Mouse (Mus musculus) erythroid progenitor cell, adult 5-6 weeks (primary cell): ENCODE measurements around the gene Nme9. TPM values are rescaled to one million over a fixed set of nuclear protein-coding genes. Genes with fewer than 3 reads are reported as not detected.

ENCODE experiments used
- ATAC-seq: replicated peaks from 2 replicates; pipeline ENCODE4 v1.8.0; 2016; ENCODE audit warnings: moderate number of reproducible peaks, mild to moderate bottlenecking, moderate TSS enrichment, inconsistent platforms; ENCODE audit not compliant: poor library complexity, low FRiP score, severe bottlenecking
- total RNA-seq, 2 experiments: library from RNA; stranded (forward) in 1 of 2; stranded (reverse) in 1 of 2; fragments of 150-400 nt in 1 of 2; fragments of 186-747, 209-891 nt in 1 of 2; gene quantifications; 2 replicates each; pipeline versions ENCODE4 v1.2.3 to v1.2.4; 2015 to 2017; ENCODE audit warnings: low replicate concordance in 2 of 2

The Nme9 gene
- total RNA-seq (2015; ENCODE audit: low replicate concordance) (not detected in 2 replicates), total RNA-seq (2017; ENCODE audit: low replicate concordance) (1.2 TPM in 1 of 2 replicates, not detected in the other)

DNA sequence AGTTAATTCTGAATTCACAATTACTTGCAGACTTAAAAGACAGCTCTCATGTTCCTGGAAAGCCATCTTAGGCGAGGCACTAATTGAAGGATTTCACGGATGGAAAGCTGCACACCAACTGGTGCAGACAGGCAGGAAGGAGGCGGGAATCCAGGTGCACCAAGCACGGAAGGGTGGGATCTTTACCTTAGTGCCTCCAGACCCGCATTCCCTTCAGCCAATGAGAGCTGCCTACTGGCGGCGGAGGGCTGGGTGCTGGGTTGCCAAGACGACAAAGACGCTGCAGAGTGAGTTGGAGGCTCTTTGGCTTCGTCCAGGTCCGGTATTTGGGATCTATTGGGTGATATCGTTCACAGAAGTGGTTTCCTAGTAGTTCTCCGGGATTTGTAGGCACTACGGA is at the start of gene Nme9:
Gene Nme9, plus strand, starts transcription at position 315 of the 400 bp plus-strand sequence.
- ATAC-seq = no peak

- ATAC-seq = no peak
These were observed 42.0 kb upstream of the Nme9 start for GRCm38 (mm10) chr9:99409280-99409679.

DNA sequence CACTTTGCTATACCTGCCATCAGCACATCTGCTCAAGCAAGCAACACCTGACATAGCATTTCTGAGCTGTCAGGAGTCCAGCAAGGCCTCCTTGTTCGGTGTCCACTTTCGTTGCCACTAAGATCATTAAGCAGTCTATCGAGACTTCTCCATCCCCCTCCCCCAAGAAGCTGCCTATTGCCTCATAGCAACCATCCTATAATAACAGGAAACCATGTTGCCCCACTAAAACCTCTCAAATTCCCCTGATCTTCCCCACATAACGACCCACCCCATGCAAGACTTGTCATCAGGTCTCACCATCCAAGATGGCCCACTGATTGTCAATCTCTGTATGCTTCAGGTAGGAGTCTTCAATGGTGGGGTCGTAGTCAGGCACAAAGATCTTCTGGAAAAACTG is 40.2 kb upstream of the Nme9 start:
- ATAC-seq = no peak

DNA sequence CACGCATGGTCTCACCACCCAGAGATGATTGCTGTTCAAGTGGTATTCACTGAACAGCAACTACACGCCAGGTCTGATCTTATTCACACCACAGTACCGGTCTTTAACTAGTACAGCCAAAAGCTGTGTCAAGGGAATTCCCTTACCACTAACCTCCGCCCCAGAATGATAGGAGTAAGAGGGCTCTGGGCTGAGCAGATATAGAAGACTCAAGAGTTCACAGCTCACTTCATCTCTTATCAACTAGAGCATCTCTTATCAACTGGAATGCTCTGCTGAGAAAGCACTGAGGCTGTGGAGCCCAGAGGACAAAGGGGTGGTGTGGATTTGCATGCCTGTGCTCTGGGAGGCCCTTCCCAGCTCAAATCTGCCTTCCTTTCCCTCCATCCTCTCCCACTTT is 39.5 kb upstream of the Nme9 start:
- ATAC-seq = no peak

DNA sequence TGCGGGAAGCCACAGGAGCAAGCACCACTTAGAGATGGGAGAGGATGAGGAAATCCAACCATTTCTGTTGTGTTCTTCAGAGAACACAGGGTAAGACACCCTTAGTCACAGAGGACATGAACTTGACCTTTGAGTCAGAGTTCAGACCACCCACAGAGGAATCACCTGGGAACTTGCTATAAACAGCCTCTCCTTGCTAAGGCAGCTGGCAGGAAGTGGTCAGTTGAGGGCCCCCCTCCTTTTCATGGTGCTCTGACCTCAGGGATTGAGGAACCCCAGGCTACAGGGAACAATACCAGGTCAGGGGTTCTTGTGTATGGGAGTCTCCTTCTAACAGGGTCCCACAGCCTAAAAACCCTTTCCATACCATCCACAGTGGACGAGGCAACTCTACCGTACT is 34.5 kb upstream of the Nme9 start:
- ATAC-seq = no peak

DNA sequence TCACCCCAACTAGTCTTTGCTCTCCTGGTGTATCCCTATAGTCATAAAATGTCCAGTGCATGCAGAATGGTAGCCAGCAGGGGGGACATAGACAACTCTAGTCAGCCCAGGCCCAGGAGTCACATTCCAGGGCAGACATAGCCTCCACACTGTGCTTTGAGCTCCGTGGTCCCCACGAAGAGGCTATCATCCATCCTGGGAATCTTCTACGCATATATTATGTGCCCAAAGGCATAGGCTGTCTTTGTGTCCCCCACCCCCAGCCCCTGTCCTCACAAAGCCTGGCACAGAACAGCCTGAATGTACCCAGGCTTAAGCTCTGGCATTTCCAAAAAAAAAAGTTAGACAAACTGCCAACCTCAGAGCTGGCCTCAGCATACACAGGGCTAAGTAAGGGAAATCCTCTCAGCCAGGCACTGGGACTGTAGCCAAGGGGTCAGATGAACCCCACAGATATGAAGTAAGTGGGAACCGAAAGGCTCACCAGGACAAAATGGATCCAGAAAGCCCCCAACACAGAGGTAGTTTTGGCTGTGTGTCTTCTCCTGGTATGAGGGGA is 33.9 kb upstream of the Nme9 start:
- no peak for ATAC-seq

GRCm38 (mm10) chr9:99418377-99418776 is 32.9 kb upstream of the Nme9 start:
- ATAC-seq = no peak

DNA sequence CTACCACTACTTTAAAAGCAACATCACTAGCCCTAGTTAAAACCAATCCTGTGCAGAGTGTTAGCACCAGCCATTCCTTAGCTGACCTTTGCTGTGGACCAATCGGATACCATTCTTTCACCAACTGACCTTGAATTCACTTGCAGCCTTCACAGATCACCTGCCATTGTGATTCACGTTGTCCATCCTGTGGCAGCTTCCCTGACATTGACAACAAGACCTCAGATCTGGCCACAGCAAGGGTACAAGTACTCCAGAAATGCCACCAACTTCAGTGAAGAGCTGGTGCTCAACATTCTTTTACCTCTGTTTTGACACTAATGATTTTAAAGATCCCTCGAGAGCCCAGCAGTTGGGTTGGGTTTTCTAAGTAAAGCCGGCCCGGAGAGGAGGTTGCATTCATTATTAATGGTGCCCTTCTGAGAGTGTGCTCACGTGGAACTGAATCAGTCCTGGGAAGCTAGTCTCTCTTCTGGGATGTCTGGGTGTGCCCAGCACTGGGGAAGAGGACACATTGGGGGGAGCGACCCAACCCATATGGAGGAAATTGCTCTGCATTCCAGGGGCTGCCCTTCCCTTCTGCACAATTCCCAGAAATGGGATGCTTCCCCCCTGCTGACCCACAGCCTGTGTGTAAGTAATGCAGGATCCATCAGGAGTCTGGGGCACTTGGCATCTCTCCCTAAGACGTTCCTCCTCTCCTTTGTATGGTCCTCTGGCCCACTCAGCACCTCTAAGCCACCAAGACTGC is 31.1 kb upstream of the Nme9 start:
- no peak for ATAC-seq

- ATAC-seq = no peak
These were observed 29.4 kb upstream of the Nme9 start for GRCm38 (mm10) chr9:99421914-99422313.

- ATAC-seq = no peak
These were observed 27.3 kb upstream of the Nme9 start for GRCm38 (mm10) chr9:99423692-99424573.

DNA sequence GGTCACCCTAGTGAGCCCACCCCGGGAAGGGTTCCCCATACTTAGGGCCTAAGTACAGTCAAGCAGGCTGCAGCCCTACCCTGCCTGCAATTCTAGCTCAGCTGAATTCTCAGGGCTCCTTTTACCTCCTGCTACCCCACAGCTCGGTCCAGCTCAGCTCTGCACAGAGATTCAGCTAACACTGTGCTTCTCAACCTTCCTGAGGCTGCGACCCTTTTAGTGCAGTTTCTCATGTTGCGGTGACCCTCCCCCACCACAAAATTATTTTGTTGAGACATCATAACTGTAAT is 26.8 kb upstream of the Nme9 start:
- no peak for ATAC-seq

GRCm38 (mm10) chr9:99425262-99425661 is 26.0 kb upstream of the Nme9 start:
- no peak for ATAC-seq

DNA sequence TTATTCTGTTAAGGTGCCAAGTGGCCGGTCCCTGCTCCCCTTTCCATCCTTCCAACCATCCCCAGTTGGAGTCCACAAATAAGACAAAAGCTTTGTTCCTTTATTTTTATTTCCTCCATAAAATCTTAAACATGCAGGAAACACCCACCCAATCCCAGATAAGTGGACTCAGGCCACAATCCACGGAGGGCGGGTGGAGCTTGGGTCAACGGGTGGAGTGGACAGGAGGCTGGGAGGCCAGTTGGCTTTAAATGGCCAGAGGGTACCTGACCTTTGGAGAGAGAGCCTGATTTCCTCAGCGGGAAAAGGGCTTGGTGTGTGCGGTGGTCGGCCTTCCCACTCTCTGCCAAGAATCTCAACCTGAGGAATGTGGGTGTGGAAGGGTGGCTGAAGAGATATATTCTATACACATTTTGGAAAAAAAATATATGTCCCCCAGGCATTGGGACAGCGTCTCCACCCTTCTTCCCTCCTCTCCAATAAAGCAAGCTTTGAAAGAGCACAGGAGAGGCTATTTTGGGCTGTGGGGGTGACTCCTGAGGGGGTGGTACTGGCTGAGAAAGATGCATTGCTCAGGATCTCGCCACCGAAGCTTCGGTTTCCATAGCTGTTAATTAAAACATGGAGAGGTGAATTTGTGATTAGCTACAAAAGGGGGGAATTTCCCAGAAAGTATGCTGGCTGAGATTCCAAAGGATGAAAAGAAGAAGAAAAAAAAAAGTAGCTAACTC is 22.5 kb upstream of the Nme9 start:
- ATAC-seq = no peak

DNA sequence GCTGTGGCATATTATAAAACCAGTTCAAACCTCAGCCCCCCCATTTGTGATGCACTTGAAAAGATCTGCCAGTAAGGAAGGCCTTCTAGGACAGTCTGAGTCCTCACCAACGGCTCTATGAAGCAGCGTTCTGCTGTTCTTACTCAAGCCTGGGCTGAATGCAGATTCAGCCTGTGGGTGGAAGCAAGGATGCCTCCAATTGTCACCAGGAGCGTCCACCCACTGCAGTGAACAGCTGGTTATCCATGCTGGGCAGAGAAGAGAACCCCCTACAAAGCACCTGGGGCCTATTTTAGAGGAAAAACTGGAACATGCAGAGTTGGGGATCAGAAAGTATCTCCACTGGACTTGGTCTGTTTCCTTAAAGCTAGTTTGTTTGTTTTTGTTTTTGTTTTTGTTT is 21.4 kb upstream of the Nme9 start:
- ATAC-seq = no peak

DNA sequence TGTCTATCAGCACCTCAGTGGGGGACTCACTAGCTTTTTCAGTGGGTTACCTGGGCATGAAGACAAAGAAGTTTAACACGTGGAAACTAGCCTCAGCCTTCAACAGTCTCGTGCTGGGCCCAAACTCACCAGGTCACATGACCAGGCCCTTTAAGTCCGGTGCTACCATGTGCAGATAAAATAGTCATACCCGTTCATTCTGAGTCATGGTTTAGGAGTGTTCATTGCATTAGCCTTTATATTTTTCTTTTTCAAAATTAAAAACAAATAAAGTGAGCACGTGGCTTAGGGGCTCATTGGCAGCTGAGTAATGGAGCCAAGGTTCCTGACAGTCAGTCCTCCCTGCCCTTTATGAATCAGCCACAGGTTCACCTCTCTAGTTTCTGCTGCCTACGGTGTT is 20.5 kb upstream of the Nme9 start:
- no peak for ATAC-seq

GRCm38 (mm10) chr9:99431346-99431745 is 19.9 kb upstream of the Nme9 start:
- no peak for ATAC-seq

DNA sequence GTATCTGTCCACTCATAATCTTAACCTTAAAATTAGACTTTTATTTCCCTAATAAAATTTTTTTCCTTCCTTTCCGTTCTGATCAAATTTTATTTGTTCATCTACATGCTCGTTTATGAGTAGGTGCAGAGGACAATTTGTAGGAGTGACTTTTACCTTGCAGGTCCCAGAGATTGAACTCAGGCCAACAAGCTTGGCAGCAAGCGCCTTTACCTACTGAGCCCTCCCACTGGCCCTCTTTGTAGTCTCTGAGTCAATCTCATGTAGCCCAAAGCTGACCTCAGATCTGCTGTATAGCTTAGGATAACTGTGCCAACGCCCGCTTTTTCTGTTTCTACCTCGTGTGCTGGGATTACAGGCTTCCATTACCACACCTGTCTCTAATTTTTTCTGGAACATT is 19.3 kb upstream of the Nme9 start:
- no peak for ATAC-seq

DNA sequence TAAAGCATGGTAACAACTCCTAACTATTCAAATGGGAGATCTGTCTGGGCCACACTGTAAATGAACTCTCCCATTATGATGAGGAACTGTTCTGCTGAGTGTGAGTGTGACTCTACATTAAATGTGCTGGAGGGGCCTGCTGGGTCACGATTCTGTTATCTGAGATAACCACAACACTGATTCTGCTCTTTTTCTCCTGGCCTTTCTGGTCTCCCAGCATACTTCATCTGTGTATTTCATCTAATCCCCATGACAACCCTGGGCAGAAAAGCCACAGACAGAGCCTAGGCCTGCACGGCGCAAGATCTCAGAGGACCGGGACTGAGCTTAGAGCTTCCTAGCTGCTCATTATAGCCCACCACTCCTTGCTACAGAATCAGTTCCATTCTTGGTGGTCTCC is 18.8 kb upstream of the Nme9 start:
- no peak for ATAC-seq

- no peak for ATAC-seq
These were observed 16.2 kb upstream of the Nme9 start for GRCm38 (mm10) chr9:99434892-99435618.
